Mouse (Mus musculus): Measurements from ENCODE around the gene Kmo. TPM values are rescaled to one million over a fixed set of nuclear protein-coding genes. Genes with fewer than 3 reads are reported as not detected.

The Kmo gene
- total RNA-seq (2021) = under 1 TPM; 0.25 to 0.28 TPM
- long read RNA-seq, experiment 1 = 0 reads
- long read RNA-seq, experiment 2, partial matches to known transcripts = 0 of 1 reads
- long read RNA-seq, experiment 2, other reads (novel, unspliced or antisense) = 1 of 1 reads

GRCm38 (mm10) chr1:175619814-175620431 is at the start of gene Kmo:
Gene Kmo, plus strand, starts transcription at chr1:175620381.
- DNase-seq = no peak

DNA sequence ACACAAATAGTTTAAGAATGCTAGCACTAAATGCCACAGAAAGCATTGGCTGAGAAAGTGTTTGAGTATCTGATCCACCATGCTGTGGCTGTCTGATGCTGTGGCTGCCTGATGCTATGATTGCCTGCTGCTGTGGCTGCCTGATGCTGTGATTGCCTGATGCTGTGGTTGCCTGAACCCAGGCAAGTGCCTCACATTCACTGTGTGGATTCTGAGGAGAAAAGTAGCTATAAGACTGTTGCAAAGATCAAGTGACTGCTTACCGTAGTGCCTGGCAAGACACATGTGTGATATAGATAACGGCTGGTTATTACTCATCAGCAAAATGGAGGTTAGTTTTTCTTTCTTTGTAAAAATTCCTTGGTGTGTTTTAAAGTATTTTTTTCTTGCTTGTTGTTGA is 46.1 kb upstream of the Kmo start:
- DNase-seq = no peak
- intact Hi-C loops (cut with DNase I) = no loop called here

More at GRCm38 (mm10) chr1:175619814-175620431, at the start of gene Kmo:
- intact Hi-C loops (cut with DNase I) = loop anchor here (10.0 kb wide), 1 partner anchor 255 kb away; no protein-coding TSS in a partner anchor

DNA sequence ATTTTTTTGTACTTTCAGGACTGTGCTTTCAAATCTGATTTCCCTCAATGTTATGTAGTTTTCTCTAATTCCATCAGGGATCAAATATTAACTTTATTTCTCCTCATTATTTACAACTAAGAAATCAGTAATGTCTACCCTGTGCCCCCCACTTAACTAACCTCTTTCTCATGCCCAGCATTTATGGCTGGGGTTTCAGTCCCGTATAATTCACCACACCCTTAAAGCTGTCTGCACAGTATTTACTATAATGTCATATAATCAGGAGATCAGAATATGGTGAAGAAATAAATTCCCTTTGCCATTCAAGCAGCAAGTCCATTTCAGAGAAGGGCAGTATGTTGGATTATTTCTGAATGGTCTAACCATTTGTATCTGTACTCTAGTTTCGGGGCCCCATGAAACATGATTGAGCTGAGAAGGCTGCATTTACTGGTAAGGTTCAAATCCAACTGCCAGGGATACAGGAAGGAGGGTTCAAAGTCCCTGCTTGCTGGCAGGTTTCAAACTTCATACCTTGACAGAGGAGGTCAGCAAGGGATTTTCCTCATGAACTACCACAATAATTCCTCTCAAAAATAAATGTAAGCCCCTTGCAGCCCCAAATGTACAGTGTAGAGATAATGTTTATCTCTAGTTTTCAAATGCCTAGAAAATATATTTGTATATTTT is 41.6 kb upstream of the Kmo start:
- intact Hi-C loops (cut with DNase I) = no loop called here

DNA sequence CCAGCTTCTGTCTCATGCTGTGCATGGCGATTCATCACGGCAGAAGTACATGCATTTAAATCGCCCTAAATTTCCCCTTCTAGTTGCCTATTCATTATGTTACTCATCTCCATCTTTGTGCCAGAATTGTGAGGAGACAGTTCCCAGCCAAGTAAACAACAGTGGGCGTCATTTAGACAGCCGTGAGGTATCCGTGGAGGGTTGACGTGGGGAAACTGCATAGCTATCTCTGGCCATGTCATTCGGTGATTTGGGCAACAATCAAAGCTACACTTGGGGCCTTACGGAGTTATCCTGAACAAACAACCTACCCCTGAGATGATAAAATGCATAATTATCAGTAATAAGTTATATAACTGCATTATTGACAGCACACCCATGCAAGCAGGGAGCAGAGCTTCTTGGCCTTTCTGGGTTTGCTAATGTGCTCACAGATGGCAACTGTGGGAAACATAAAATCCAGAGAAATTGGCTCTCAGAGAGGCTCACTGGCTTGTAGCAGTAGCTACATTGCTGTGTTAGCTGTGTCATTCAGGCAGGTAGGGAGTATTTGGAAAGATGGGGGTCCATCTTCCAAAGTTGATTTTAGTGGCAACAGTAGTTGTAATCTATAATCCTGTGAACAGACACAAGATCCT is 40.5 kb upstream of the Kmo start:
- intact Hi-C loops (cut with DNase I) = no loop called here

More for the DNA sequence above, 41.6 kb upstream of the Kmo start:
- DNase-seq = no peak

DNA sequence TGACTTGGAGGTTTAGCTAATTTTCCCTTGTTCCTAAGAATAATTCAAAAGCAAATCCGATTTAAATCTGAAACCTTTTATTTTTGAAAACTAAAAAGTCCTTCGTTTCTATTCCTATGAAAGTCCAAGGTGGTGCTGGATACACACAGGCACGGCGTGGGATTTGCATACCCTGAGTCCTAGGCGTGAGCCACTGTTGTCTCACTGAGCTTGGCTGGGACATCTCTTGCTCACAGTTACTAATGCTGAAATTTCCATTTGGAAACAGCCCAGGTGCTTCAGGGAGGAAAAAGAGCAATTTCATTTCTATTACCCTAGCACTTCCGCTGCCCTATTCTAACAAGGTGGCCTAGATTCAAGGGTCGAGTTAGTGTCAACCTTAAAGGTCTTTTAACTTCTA is 39.8 kb upstream of the Kmo start:
- intact Hi-C loops (cut with DNase I) = no loop called here
- no peak for DNase-seq

More for the DNA sequence above, 40.5 kb upstream of the Kmo start:
- no peak for DNase-seq

GRCm38 (mm10) chr1:175582799-175583198 is 37.4 kb upstream of the Kmo start:
- intact Hi-C loops (cut with DNase I) = no loop called here
- DNase-seq = no peak

DNA sequence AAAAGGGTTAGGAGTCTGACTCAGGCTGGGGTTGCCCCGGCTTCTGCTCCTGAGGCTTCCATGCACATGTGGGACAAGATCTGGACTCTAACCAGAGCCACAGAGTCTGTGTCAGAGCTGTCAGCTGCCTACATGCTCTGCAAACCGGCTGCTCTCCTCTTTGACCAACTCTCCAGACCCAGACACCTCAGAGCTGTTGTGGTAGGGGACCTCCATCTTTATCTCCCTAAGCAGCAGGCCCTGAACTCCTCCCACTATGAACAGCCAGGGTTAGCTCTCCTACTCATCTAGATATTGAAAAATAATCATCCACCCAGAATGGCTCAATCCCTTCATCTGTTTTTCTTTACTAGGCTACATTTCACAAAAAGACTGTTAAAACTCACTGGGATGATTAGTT is 34.9 kb upstream of the Kmo start:
- intact Hi-C loops (cut with DNase I) = no loop called here
- no peak for DNase-seq

- no peak for DNase-seq
- intact Hi-C loops (cut with DNase I) = no loop called here
Measured at GRCm38 (mm10) chr1:175586656-175587055, 33.5 kb upstream of the Kmo start.

GRCm38 (mm10) chr1:175592832-175593231 is 27.3 kb upstream of the Kmo start:
- no peak for DNase-seq
- intact Hi-C loops (cut with DNase I) = no loop called here

DNA sequence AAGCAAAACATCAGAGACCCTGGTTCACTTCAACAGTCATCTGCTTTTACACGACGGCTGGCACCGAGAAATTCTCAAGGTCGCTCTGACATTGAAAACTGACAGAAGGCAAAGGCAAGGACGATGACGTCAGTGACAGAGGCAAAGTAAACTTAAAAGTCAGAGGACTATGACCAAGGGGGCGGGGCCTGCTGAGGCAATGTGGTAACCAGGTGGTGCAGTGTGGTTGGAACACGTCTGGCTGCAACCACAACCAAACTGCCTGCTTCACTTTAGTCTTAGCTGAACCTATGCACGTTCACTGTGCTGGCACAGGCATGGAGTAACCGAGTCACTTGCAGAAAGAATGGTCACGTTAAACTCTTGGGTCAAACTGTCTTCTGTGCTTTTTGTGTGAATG is 17.9 kb upstream of the Kmo start:
- intact Hi-C loops (cut with DNase I) = no loop called here
- no peak for DNase-seq

GRCm38 (mm10) chr1:175603390-175603789 is 16.8 kb upstream of the Kmo start:
- intact Hi-C loops (cut with DNase I) = no loop called here
- no peak for DNase-seq

DNA sequence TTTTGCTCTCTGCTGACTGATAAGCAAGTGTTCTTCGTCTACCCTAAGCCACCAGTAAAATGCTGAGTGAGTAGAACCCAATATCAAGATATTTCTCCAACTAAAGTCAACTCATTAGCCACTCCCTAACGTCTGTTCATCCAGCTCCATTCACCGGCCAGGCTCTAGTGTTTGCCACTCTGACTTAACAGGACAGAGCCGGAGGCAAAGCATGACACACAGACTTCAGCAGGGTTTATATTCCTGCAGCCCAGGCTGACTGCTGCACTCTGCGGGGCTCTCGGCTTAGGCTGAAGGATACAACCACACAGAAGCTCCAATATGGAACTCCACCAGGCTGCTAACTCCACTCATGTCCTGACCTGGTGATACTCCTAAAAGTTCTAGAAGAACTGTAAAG is 12.9 kb upstream of the Kmo start:
- intact Hi-C loops (cut with DNase I) = no loop called here
- no peak for DNase-seq

GRCm38 (mm10) chr1:175607838-175608585 is 12.2 kb upstream of the Kmo start:
- no peak for DNase-seq
- intact Hi-C loops (cut with DNase I) = no loop called here

DNA sequence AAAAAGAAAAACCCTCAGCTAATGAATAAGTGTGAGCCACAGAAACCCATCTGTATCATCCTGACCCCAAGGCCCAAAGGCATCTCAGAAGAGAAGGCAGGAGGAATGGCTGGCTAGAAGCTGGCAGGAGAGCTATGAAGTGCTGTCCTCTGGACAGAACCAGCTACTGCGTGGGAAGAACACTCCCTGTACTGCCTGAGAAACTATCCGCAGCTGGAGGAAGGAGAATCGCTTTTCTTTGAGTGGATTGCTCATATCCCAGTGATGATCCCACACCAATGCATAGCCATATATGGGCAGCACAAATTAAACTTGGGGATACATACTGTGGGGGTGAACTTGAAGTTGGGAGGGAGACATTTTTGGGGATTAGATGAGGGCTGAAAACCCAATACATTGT is 11.5 kb upstream of the Kmo start:
- no peak for DNase-seq
- intact Hi-C loops (cut with DNase I) = no loop called here

GRCm38 (mm10) chr1:175614992-175615391 is 5.2 kb upstream of the Kmo start:
- DNase-seq = no peak
- intact Hi-C loops (cut with DNase I) = no loop called here

DNA sequence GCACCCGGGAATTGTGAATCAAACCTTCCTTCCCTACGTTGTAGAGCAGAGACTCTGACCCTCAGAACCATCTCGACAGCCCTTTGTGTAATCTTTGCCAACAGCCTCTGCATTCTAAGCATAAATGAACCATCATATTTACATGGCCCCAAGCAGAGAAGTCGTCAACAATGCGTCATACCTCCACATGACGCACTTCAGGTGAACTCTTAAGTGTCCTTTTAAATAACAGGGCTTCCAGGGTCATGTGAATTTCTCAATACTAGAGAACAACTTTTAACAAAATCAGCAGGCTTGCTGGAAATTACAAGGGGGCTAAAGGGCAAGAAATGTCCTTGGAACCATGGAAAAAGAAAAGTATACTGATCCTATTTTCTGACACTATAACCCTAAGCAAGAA is 3.5 kb downstream of the Kmo start:
- intact Hi-C loops (cut with DNase I) = loop anchor here (2.0 to 10.0 kb wide), 2 partner anchors 69 to 251 kb away; partner anchors contain the start of genes Chml and Opn3
- no peak for DNase-seq

GRCm38 (mm10) chr1:175625257-175625879 is 5.2 kb downstream of the Kmo start, which contains the start of gene Fh1:
Gene Fh1, minus strand, starts transcription at chr1:175625635.
- peak; percentile 92 to 93 for DNase-seq
- intact Hi-C loops (cut with DNase I) = loop anchor here (2.0 to 10.0 kb wide), 3 partner anchors 67 to 297 kb away; partner anchors contain the start of genes Chml, Gm38100 and Opn3

DNA sequence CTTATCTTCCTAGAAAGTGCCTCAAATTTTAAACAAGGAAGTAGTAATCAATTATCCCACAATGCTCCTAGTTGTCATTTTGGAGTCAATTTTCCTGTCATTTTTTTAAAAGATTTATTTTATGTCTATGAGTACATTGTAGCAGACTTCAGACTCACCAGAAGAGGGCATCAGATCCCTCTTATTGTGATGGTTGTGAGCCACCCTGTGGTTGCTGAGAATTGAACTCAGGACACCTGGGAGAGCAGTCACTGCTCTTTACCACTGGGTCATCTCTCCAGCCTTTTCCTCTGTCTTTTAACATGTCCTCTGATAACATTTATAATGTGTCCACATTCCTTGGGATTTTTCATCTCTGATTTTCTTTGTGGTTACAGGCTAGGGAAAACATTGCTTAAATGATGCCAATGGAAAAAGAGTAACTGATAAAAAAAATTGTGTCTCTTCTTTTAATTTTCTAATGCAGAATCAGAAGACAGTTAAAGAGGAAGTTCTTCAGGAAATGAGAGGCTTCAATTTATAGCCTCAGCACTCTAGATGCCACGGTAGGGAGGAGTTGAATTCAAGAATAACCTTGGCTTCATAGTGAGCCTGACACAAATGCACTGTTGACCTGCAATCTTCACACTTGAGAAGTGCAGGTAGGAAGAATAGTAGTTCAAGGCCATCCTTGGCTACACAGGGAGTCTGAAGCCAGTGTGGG is 6.0 kb downstream of the Kmo start:
- no peak for DNase-seq
- intact Hi-C loops (cut with DNase I) = loop anchor here (2.0 to 10.0 kb wide), 3 partner anchors 67 to 296 kb away; partner anchors contain the start of genes Chml, Gm38100 and Opn3

DNA sequence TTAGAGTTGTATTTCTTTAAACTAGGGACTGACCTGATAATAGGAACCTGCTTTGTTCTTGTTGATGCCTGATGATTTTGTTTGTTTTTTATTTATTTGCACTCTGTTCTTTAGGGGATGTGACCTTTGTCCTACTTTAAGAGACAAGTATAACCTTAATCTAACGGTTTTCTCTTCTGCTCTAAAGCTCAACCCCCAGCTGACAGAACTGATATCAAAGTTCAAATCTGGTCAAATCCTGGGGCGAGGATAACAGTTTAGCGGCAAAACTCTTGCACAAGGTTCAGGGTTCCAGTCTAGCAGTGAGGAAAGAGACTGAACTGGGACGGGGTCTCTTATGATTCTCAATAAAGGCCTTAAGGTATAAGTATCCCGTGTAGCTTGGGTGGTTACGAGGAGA is 9.1 kb downstream of the Kmo start:
- DNase-seq = no peak
- intact Hi-C loops (cut with DNase I) = loop anchor here (5.0 to 10.0 kb wide), 2 partner anchors 246 to 293 kb away; partner anchors contain the start of gene Gm38100
